Comparison of ENCODE assay signal across 22 mouse cellular contexts in the genomic region with DNA sequence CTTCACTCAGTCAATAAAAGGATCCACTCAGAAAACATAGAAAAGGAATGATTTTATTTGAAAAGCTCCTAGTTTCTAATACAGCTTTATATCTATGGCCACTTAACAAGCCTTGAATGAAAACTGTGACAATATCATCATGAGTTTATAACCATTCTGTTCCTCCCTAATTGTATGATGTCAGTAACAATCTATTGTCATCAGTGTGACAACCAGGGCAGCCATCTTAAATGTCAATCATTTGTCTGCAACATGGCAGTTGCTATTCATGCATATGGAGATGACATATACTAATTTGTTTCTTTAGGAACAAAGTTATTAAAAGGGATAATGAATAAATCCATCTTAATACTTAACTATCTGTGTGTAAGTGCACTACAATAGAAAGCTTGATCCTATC.
A peak's percentile ranks its signal among the peaks of the same experiment; 100 is the strongest.
DNase-seq lines count a peak whose midpoint lies in the region; ATAC-seq and TF ChIP-seq lines count a peak whose summit lies in the region.
"Had no signal": no experiment of that assay in that cellular context is flagged by ENCODE, and none has a peak within 500 bp of the region (broad histone marks: within the 10 kb centered on the region; RNA-seq: fewer than 3 reads in every experiment).

No protein-coding gene starts in this region.

- H3K27ac ChIP-seq in forebrain, embryonic 16.5 days (ENCODE audit: low read length) = no peak overlapping the region
- no peak overlapping the region for H3K27ac ChIP-seq in forebrain, embryonic 14.5 days (ENCODE audit: low read depth, low read length)
- no peak overlapping the region for H3K27ac ChIP-seq in forebrain, postnatal 0 days (ENCODE audit: low read depth, low read length)
- no peak overlapping the region for H3K27ac ChIP-seq in forebrain, embryonic 13.5 days
- peak overlapping the region; percentile 78 for H3K27ac ChIP-seq in gastrocnemius, adult 2 months
- H3K27ac ChIP-seq in heart, adult 2 months = peak overlapping the region; percentile 87; the same call in 1 of the 2 replicates

- no peak overlapping the region for H3K4me2 ChIP-seq in forebrain, embryonic 16.5 days (ENCODE audit: low read length)
- no peak overlapping the region for H3K4me2 ChIP-seq in forebrain, embryonic 14.5 days (ENCODE audit: low read length)
- H3K4me2 ChIP-seq in forebrain, postnatal 0 days (ENCODE audit: low read depth) = no peak overlapping the region
- no peak overlapping the region for H3K4me2 ChIP-seq in forebrain, embryonic 13.5 days

- no peaks in the 10 kb centered on the region for H3K27me3 ChIP-seq in forebrain, embryonic 16.5 days (replicated peaks; ENCODE audit: control insufficient read depth, insufficient read depth, low read length)
- no peaks in the 10 kb centered on the region for H3K27me3 ChIP-seq in forebrain, embryonic 14.5 days (replicated peaks; ENCODE audit: control insufficient read depth, insufficient read depth, low read length)
- no peaks in the 10 kb centered on the region for H3K27me3 ChIP-seq in forebrain, postnatal 0 days (ENCODE audit: insufficient read depth, low read length)
- no peaks in the 10 kb centered on the region for H3K27me3 ChIP-seq in forebrain, embryonic 13.5 days
- no peaks in the 10 kb centered on the region for H3K27me3 ChIP-seq in heart, adult 2 months (ENCODE audit: control insufficient read depth, insufficient read depth, low read length)
- H3K27me3 ChIP-seq: CH12.LX, Patski had no signal

- no peak overlapping the region for H3K4me3 ChIP-seq in forebrain, embryonic 16.5 days (replicated peaks; ENCODE audit: low read length)
- no peak overlapping the region for H3K4me3 ChIP-seq in forebrain, embryonic 14.5 days (ENCODE audit: low read depth, low read length)
- no peak overlapping the region for H3K4me3 ChIP-seq in forebrain, postnatal 0 days (ENCODE audit: low read depth, low read length)
- no peak overlapping the region for H3K4me3 ChIP-seq in forebrain, embryonic 13.5 days
- H3K4me3 ChIP-seq in gastrocnemius, adult 2 months = no peak overlapping the region
- no peak overlapping the region for H3K4me3 ChIP-seq in heart, adult 2 months

- ATAC-seq in forebrain, embryonic 16.5 days = peak; percentile 61
- no peak for ATAC-seq in forebrain, embryonic 14.5 days
- peak; percentile 62; the same call in 1 of the 2 replicates for ATAC-seq in forebrain, postnatal 0 days
- ATAC-seq in forebrain, embryonic 13.5 days = no peak
- ATAC-seq: activated CD4-positive, CD25-positive, alpha-beta regulatory T cell, adult 4 months; CD4-positive, CD25-positive, alpha-beta regulatory T cell, adult 4 months; Patski had no signal

- no peak for TF ChIP-seq CTCF in forebrain, postnatal 0 days (IDR thresholded peaks at IDR 0.05; ENCODE audit: low read depth)
- TF ChIP-seq CTCF in gastrocnemius, adult 2 months (IDR thresholded peaks at IDR 0.05) = no peak
- no peak for TF ChIP-seq CTCF in heart, adult 2 months (IDR thresholded peaks at IDR 0.05)

- TF ChIP-seq POLR2A in heart, adult 2 months (IDR thresholded peaks at IDR 0.05; ENCODE audit: insufficient read depth, low read depth, low read length) = no peak

- H3K9me3 ChIP-seq in forebrain, embryonic 16.5 days (ENCODE audit: control insufficient read depth, low read length) = peaks cover 3% of the 10 kb centered on the region; the same call in 1 of the 2 replicates
- H3K9me3 ChIP-seq in forebrain, embryonic 14.5 days (replicated peaks; ENCODE audit: control insufficient read depth, low read length) = no peaks in the 10 kb centered on the region
- no peaks in the 10 kb centered on the region for H3K9me3 ChIP-seq in forebrain, postnatal 0 days (ENCODE audit: low read length)
- H3K9me3 ChIP-seq in forebrain, embryonic 13.5 days (replicated peaks) = no peaks in the 10 kb centered on the region
- H3K9me3 ChIP-seq: G1E had no signal

- intact Hi-C loops in gastrocnemius, adult 2 months (cut with DNase I) = loop anchor here (10.0 kb wide), 2 partner anchors 120 to 430 kb away; partner anchors contain the start of gene Klf6
- intact Hi-C loops in heart, adult 2 months (cut with DNase I) = loop anchor here (5.0 kb wide), 5 partner anchors 88 to 427 kb away; partner anchors contain the start of gene Klf6
- intact Hi-C loops in heart, postnatal 36 days (cut with DNase I) = loop anchor here (5.0 to 10.0 kb wide), 5 partner anchors 157 to 1037 kb away; no protein-coding TSS in a partner anchor

- H3K36me3 ChIP-seq in forebrain, embryonic 16.5 days (ENCODE audit: control insufficient read depth, insufficient read depth) = no peaks in the 10 kb centered on the region
- no peaks in the 10 kb centered on the region for H3K36me3 ChIP-seq in forebrain, embryonic 14.5 days (ENCODE audit: control insufficient read depth, insufficient read depth, low read length)
- H3K36me3 ChIP-seq in forebrain, postnatal 0 days (ENCODE audit: insufficient read depth) = no peaks in the 10 kb centered on the region
- no peaks in the 10 kb centered on the region for H3K36me3 ChIP-seq in forebrain, embryonic 13.5 days (ENCODE audit: poor library complexity, severe bottlenecking)
- peaks cover 6% of the 10 kb centered on the region for H3K36me3 ChIP-seq in heart, adult 2 months (ENCODE audit: control insufficient read depth, insufficient read depth, low read length)
- H3K36me3 ChIP-seq: G1E had no signal

- H3K79me2 ChIP-seq in heart, adult 2 months (replicated peaks; ENCODE audit: control insufficient read depth, insufficient read depth, low read length) = no peaks in the 10 kb centered on the region

- no peak for DNase-seq in forebrain, embryonic 14.5 days (ENCODE audit: low spot score)
- no peak for DNase-seq in forebrain, postnatal 0 days
- no peak for DNase-seq in gastrocnemius, adult 2 months
- no peak for DNase-seq in gastrocnemius, postnatal 4 days (ENCODE audit: low spot score in 2 of 2)
- DNase-seq in heart, adult 2 months = no peak
- DNase-seq in heart, postnatal 36 days = no peak
- DNase-seq: adrenal gland, adult 2 months; adrenal gland, adult 8-10 months; adrenal gland, postnatal 10 days; adrenal gland, postnatal 14 days; adrenal gland, postnatal 25 days; adrenal gland, postnatal 36 days; B cell, adult 2 months; cerebellum, adult 11 months; cerebellum, adult 11-12 months had no signal

- no peak overlapping the region for H3K9ac ChIP-seq in forebrain, embryonic 16.5 days (replicated peaks; ENCODE audit: low read depth, low read length)
- no peak overlapping the region for H3K9ac ChIP-seq in forebrain, embryonic 14.5 days (ENCODE audit: low read length)
- no peak overlapping the region for H3K9ac ChIP-seq in forebrain, postnatal 0 days
- no peak overlapping the region for H3K9ac ChIP-seq in forebrain, embryonic 13.5 days
- H3K9ac ChIP-seq in heart, adult 2 months (ENCODE audit: low read depth, low read length) = no peak overlapping the region

- no peaks in the 10 kb centered on the region for H3K4me1 ChIP-seq in forebrain, embryonic 16.5 days (replicated peaks; ENCODE audit: control insufficient read depth, insufficient read depth, low read length)
- no peaks in the 10 kb centered on the region for H3K4me1 ChIP-seq in forebrain, embryonic 14.5 days (ENCODE audit: control insufficient read depth, insufficient read depth, low read length)
- H3K4me1 ChIP-seq in forebrain, postnatal 0 days (ENCODE audit: insufficient read depth) = no peaks in the 10 kb centered on the region
- H3K4me1 ChIP-seq in forebrain, embryonic 13.5 days = no peaks in the 10 kb centered on the region
- H3K4me1 ChIP-seq in heart, adult 2 months (ENCODE audit: control insufficient read depth, insufficient read depth, low read length) = peaks cover 5% of the 10 kb centered on the region

- no peak for TF ChIP-seq EP300 in heart, adult 2 months (IDR thresholded peaks at IDR 0.05; ENCODE audit: insufficient read depth, low read depth, low read length)

Comparison
In these comparisons a context has a peak if more than half of its experiments do, and no peak if none do; other contexts are left out.
1. ATAC-seq: peak in forebrain, embryonic 16.5 days (single experiment) and forebrain, postnatal 0 days (single experiment); none in forebrain, embryonic 14.5 days (single experiment) and forebrain, embryonic 13.5 days (single experiment).
2. H3K27ac ChIP-seq: peak in gastrocnemius, adult 2 months (single experiment) and heart, adult 2 months (single experiment); none in forebrain, embryonic 16.5 days (single experiment), forebrain, embryonic 14.5 days (single experiment), forebrain, postnatal 0 days (single experiment) and forebrain, embryonic 13.5 days (single experiment).